Mouse (Mus musculus) forebrain, embryonic 14.5 days (tissue): ENCODE measurements around the gene Mrpl37. TPM values are rescaled to one million over a fixed set of nuclear protein-coding genes. Genes with fewer than 3 reads are reported as not detected.

Experiments used
- ATAC-seq: fragments of 200-750 bp; cut with Nextera tagmentation; 2 replicates; pipeline ENCODE4 v1.8.0; 2017; ENCODE audit warnings: mild to moderate bottlenecking, moderate library complexity
- DNase-seq: peaks from one replicate; pipeline ENCODE4 v3.0.0-alpha.2; 2015; ENCODE audit warnings: low spot score
- H3K27ac ChIP-seq: fragments of 300-500 bp; sonication (generic); 2 replicates; pipeline ENCODE4 v1.5.1; 2014; ENCODE audit warnings: low read depth, mild to moderate bottlenecking, control low read depth, low read length, moderate library complexity
- H3K27me3 ChIP-seq: fragments of 300-500 bp; sonication (generic); replicated peaks from 2 replicates; pipeline ENCODE4 v1.6.1; 2014; ENCODE audit warnings: low read length, control low read depth, mixed read lengths; ENCODE audit not compliant: control insufficient read depth, insufficient read depth
- H3K36me3 ChIP-seq: fragments of 300-500 bp; sonication (generic); 2 replicates; pipeline ENCODE4 v1.6.1; 2014; ENCODE audit warnings: low read length, control low read depth; ENCODE audit not compliant: control insufficient read depth, insufficient read depth
- H3K4me1 ChIP-seq: fragments of 300-500 bp; sonication (generic); 2 replicates; pipeline ENCODE4 v1.6.1; 2014; ENCODE audit warnings: antibody characterized with exemption, low read length, control low read depth; ENCODE audit not compliant: control insufficient read depth, insufficient read depth
- H3K4me2 ChIP-seq: fragments of 300-500 bp; sonication (generic); 2 replicates; pipeline ENCODE4 v1.6.1; 2014; ENCODE audit warnings: mild to moderate bottlenecking, control low read depth, low read length
- H3K4me3 ChIP-seq: fragments of 300-500 bp; sonication (generic); 2 replicates; pipeline ENCODE4 v1.5.1; 2014; ENCODE audit warnings: low read depth, low read length, control low read depth
- H3K9ac ChIP-seq: fragments of 300-500 bp; sonication (generic); 2 replicates; pipeline ENCODE4 v1.6.1; 2014; ENCODE audit warnings: mild to moderate bottlenecking, low read length, control low read depth, moderate library complexity
- H3K9me3 ChIP-seq: fragments of 300-500 bp; sonication (generic); replicated peaks from 2 replicates; pipeline ENCODE4 v1.6.1; 2016; ENCODE audit warnings: low read length, control low read depth, mixed read lengths; ENCODE audit not compliant: control insufficient read depth
- WGBS: fragments of 180-500 bp; shearing (Covaris S2); extraction: QIAGEN DNeasy Blood & Tissue Kit; methylation state at CpG from one replicate; pipeline ENCODE4 v1.1.7; 2014; 5-methylcytosine and 5-hydroxymethylcytosine counted together
- polyA plus RNA-seq: library from polyadenylated mRNA; unstranded; fragments of >200 nt; fragmentation: Nextera tagmentation; extraction: Ambion mirVana; gene quantifications from 2 replicates; pipeline ENCODE4 v1.2.1, GENCODE M21; 2014

Gene Mrpl37
- polyA plus RNA-seq, 1 experiment from 2014 or later: 95.6 TPM

GRCm38 (mm10) chr4:107008161-107008560, 58.5 kb downstream of the Mrpl37 start:
- H3K4me3 ChIP-seq: no peak overlapping the region
- no peak overlapping the region for H3K9ac ChIP-seq
- WGBS: 93% methylated on average over 2 of the region's 2 CpGs
- no peaks in the 10 kb centered on the region for H3K27me3 ChIP-seq
- no peaks in the 10 kb centered on the region for H3K9me3 ChIP-seq
- no peak for DNase-seq
- H3K4me1 ChIP-seq: peaks cover 4% of the 10 kb centered on the region; the same call in 1 of the 2 replicates
- no peak overlapping the region for H3K27ac ChIP-seq
- no peak for ATAC-seq
- peaks cover 18% of the 10 kb centered on the region for H3K36me3 ChIP-seq
- no peak overlapping the region for H3K4me2 ChIP-seq

DNA sequence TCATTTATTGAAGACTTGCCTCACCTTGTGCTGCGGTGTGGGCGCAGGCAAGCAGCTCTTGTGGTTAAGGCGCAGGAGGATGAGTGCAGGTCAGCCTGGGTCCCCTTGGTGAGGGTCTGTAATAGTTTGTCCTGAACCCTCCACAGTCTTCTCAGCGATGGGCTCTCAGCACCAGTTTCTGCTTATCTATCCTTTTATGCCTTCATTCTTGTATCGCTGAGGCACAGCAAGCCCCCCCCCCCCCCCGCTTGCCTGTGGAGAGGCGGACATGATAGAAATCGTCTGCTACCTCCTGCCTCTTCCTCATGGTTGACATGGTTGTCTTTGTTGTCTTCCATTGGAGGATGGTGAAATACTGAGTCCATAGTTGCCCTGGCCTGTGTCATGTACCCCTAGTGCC, 59.3 kb downstream of the Mrpl37 start:
- ATAC-seq (no peak), DNase-seq (no peak)
- Histone ChIP-seq H3K4me3 (no peak overlapping the region), H3K4me2 (no peak overlapping the region), H3K36me3 (peaks cover 18% of the 10 kb centered on the region), H3K9me3 (no peaks in the 10 kb centered on the region), H3K9ac (no peak overlapping the region), H3K27ac (no peak overlapping the region), H3K4me1 (peaks cover 12% of the 10 kb centered on the region), H3K27me3 (no peaks in the 10 kb centered on the region)
- WGBS: 95% methylated on average over 8 of the region's 8 CpGs

DNA sequence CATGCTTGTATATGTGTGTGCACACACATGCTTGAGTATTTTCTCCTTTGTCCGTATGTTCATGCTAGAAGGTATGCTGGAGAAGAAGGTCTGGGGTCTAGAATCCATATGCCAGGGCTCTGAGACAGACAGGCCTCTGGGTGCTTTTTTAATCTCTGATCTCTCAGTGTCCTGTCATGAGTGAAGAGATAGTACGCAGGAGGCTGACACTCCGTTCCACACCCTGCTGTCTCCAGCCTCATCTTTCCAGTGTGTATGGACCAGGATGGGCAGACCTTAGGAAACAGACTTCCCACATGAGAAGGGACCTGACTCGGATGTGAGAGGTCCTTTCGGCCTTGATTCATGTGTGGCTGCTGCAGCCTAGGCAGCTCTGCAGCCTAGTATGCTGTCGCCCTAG, 59.9 kb downstream of the Mrpl37 start:
- no peaks in the 10 kb centered on the region for H3K9me3 ChIP-seq
- no peak overlapping the region for H3K4me2 ChIP-seq
- H3K36me3 ChIP-seq: peaks cover 18% of the 10 kb centered on the region
- H3K4me3 ChIP-seq: no peak overlapping the region
- WGBS: 90% methylated on average over 6 of the region's 6 CpGs
- no peak overlapping the region for H3K9ac ChIP-seq
- DNase-seq: no peak
- no peaks in the 10 kb centered on the region for H3K27me3 ChIP-seq
- no peak overlapping the region for H3K27ac ChIP-seq
- peaks cover 18% of the 10 kb centered on the region for H3K4me1 ChIP-seq
- no peak for ATAC-seq

- no peaks in the 10 kb centered on the region for H3K9me3 ChIP-seq
- ATAC-seq (no peak), DNase-seq (no peak)
- peaks cover 18% of the 10 kb centered on the region for H3K36me3 ChIP-seq
- H3K9ac ChIP-seq: no peak overlapping the region
- peaks cover 23% of the 10 kb centered on the region for H3K4me1 ChIP-seq
- 90% methylated on average over 4 of the region's 4 CpGs for WGBS
- no peak overlapping the region for H3K27ac ChIP-seq
- H3K4me3 ChIP-seq: no peak overlapping the region
- no peaks in the 10 kb centered on the region for H3K27me3 ChIP-seq
- no peak overlapping the region for H3K4me2 ChIP-seq
These were observed 60.4 kb downstream of the Mrpl37 start for GRCm38 (mm10) chr4:107006229-107006628.

Other genes with a start within 250 kb of the Mrpl37 start
- 118 and 127 TPM in 2 replicates for gene Ssbp3, start 156.2 kb downstream of the Mrpl37 start, polyA plus RNA-seq
- 3.6 and 4.1 TPM in 2 replicates for gene Cyb5rl, start 120 bp upstream of the Mrpl37 start, polyA plus RNA-seq
- not detected in 2 replicates for gene Cdcp2, start 30.0 kb upstream of the Mrpl37 start, polyA plus RNA-seq
- gene Tmem59, start 111.5 kb upstream of the Mrpl37 start, polyA plus RNA-seq: 385 and 418 TPM in 2 replicates
- gene Tceanc2, start 112.2 kb upstream of the Mrpl37 start, polyA plus RNA-seq: 28.0 and 29.3 TPM in 2 replicates
- gene Ldlrad1, start 142.3 kb upstream of the Mrpl37 start, polyA plus RNA-seq: not detected in 2 replicates
- gene Lrrc42, start 186.7 kb upstream of the Mrpl37 start, polyA plus RNA-seq: 60.0 and 60.9 TPM in 2 replicates
- gene Hspb11, start 186.7 kb upstream of the Mrpl37 start, polyA plus RNA-seq: 33.3 and 40.8 TPM in 2 replicates
- gene Dio1, start 240.3 kb upstream of the Mrpl37 start, polyA plus RNA-seq: not detected in 2 replicates
- 57.9 and 66.4 TPM in 2 replicates for gene Yipf1, start 247.5 kb upstream of the Mrpl37 start, polyA plus RNA-seq